Mouse (Mus musculus): ENCODE results near the gene Frmd3. TPM values are rescaled to one million over a fixed set of nuclear protein-coding genes. Genes with fewer than 3 reads are reported as not detected.
"Not testable (repeated sequence)": the region's sequence is repeated elsewhere in the genome, so short reads cannot be mapped to it uniquely, and the experiment has no call there.

Frmd3 gene
- polyA plus RNA-seq, 1 experiment from 2014 or later: 28.3 TPM

DNA sequence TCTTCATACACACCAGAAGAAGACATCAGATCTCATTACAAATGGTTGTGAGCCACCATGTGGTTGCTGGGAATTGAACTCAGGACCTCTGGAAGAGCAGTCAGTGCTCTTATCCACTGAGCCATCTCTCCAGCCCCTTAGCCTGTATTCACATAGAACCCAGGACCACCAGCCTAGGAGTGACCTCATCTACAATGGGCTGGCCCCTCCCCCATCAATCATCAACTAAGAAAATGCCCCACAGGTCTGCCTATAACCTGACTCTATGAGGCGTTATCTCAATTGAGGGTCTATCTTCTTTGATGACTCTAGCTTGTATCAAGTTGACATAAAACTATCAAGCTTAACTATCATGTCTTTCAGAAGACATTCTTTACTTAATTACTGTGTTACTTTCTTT, 208.5 kb downstream of the Frmd3 start:
- not testable (repeated sequence) for H3K9me3 ChIP-seq; H3K27me3 ChIP-seq; ATAC-seq (ENCODE audit: low read depth); H3K4me1 ChIP-seq (replicated peaks); H3K27ac ChIP-seq (replicated peaks); H3K9ac ChIP-seq; H3K36me3 ChIP-seq; H3K4me3 ChIP-seq; H3K4me2 ChIP-seq
- 86% methylated on average over 1 of the region's 1 CpGs for WGBS

DNA sequence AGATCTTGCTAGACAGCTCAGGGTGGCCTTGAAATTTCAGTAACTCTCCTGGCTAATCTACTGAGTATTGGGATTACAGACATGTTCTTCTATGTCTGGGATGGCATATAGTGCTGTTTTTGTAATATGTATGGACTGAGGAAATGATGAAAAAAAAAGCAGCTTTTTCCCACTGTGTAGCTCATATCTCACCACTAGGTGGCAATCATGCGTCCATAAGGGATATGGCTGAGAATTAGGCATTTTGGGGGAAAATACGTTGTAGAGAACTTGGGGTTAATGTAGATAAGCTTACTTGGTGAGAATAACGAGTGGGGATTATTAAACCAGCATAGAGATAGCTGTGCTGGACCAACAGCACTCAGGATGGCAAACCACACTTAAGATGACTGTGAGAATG, 209.1 kb downstream of the Frmd3 start:
- no peaks in the 10 kb centered on the region for H3K27me3 ChIP-seq
- WGBS: 43% methylated on average over 3 of the region's 3 CpGs

GRCm38 (mm10) chr4:74224210-74224609, 211.0 kb downstream of the Frmd3 start:
- no peaks in the 10 kb centered on the region for H3K9me3 ChIP-seq
- no peak overlapping the region for H3K4me3 ChIP-seq
- no peaks in the 10 kb centered on the region for H3K27me3 ChIP-seq
- H3K4me2 ChIP-seq: no peak overlapping the region
- WGBS: 82% methylated on average over 2 of the region's 2 CpGs
- H3K27ac ChIP-seq (replicated peaks): no peak overlapping the region
- no peak for ATAC-seq (ENCODE audit: low read depth)
- H3K9ac ChIP-seq: no peak overlapping the region
- H3K36me3 ChIP-seq: no peaks in the 10 kb centered on the region
- no peaks in the 10 kb centered on the region for H3K4me1 ChIP-seq (replicated peaks)

More for the DNA sequence above, 209.1 kb downstream of the Frmd3 start:
- Histone ChIP-seq H3K4me1 (replicated peaks) (no peaks in the 10 kb centered on the region), H3K9me3 (no peaks in the 10 kb centered on the region), H3K27ac (replicated peaks) (no peak overlapping the region), H3K36me3 (no peaks in the 10 kb centered on the region), H3K4me3 (no peak overlapping the region), H3K9ac (no peak overlapping the region), H3K4me2 (no peak overlapping the region)
- no peak for ATAC-seq (ENCODE audit: low read depth)

DNA sequence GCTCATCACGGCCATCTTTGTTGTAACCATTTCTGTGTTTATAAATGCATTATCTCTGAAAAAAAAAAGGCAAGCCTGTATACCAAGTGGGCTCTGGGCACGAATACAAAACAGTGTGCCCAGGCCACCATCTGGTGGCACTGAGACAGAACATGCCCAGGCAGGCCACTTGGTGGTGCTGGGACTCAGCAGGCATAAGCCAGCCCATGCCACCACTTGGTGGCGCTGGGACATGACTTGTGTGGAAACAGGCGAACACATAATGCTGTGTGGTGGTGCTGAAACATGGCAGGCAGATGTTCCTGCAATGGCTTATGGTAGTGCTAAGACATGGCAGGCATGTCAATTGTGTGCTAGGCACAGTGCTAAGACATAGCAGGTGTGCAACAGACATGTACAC, 217.8 kb downstream of the Frmd3 start:
- WGBS: 74% methylated on average over 4 of the region's 4 CpGs
- Histone ChIP-seq H3K27me3 (no peaks in the 10 kb centered on the region), H3K9me3 (no peaks in the 10 kb centered on the region), H3K4me2 (no peak overlapping the region), H3K36me3 (no peaks in the 10 kb centered on the region), H3K4me1 (replicated peaks) (no peaks in the 10 kb centered on the region), H3K9ac (no peak overlapping the region), H3K4me3 (no peak overlapping the region), H3K27ac (replicated peaks) (no peak overlapping the region)
- 0 out of 2 replicates have a peak, but pooled peaks have one; percentile 17 for ATAC-seq (ENCODE audit: low read depth)

GRCm38 (mm10) chr4:74231405-74231804, 218.2 kb downstream of the Frmd3 start:
- Histone ChIP-seq H3K4me3 (no peak overlapping the region), H3K36me3 (no peaks in the 10 kb centered on the region), H3K4me1 (replicated peaks) (no peaks in the 10 kb centered on the region), H3K4me2 (no peak overlapping the region), H3K9me3 (no peaks in the 10 kb centered on the region), H3K27me3 (no peaks in the 10 kb centered on the region), H3K27ac (replicated peaks) (no peak overlapping the region), H3K9ac (no peak overlapping the region)
- 74% methylated on average over 5 of the region's 5 CpGs for WGBS
- peak; percentile 42; the same call in 1 of the 2 replicates for ATAC-seq (ENCODE audit: low read depth)

DNA sequence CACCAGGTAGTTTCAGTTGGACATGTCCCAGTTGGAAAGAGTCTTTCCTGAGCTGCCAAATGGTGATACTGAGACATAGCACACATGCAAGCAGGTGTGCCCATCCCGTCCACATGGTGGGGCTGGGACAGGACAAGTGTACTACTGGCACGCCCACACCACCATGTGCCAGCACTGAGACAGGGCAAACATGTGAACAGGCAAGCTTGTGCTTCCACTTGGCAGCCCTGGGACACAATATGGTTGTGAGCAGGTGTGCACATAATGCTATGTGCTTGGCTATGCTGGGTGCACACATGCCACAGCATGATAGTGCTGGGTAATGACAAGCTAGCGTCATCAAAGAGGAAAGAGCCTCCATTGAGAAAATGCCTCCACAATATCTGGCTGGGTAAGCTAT, 220.3 kb downstream of the Frmd3 start:
- 88% methylated on average over 3 of the region's 3 CpGs for WGBS
- no peak overlapping the region for H3K4me3 ChIP-seq
- H3K4me1 ChIP-seq (replicated peaks): no peaks in the 10 kb centered on the region
- no peak for ATAC-seq (ENCODE audit: low read depth)
- no peak overlapping the region for H3K27ac ChIP-seq (replicated peaks)
- no peaks in the 10 kb centered on the region for H3K9me3 ChIP-seq
- H3K36me3 ChIP-seq: no peaks in the 10 kb centered on the region
- H3K9ac ChIP-seq: no peak overlapping the region
- no peak overlapping the region for H3K4me2 ChIP-seq
- no peaks in the 10 kb centered on the region for H3K27me3 ChIP-seq

DNA sequence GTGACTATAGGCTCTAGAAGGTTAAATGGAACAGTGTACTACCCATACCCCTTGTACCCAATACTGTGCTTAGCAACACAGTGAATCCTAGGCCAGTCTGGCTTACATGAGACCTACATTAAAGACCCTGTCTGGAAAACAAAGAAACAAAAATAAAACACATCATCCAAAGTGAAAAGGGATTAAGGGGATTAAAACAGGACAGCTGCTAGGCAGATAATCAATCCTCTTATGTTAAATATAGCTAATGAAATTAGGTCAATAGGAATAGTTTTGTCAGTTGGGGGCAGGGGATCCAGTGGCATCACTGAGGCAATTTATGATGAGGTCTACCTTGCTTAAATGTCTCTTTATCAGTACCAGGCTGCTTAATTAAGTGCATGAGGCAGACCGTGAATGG, 228.9 kb downstream of the Frmd3 start, which contains the start of gene Kdm4c:
TSS of gene Kdm4c (plus strand) at position 322 of the 400 bp plus-strand sequence.
- no peaks in the 10 kb centered on the region for H3K4me1 ChIP-seq (replicated peaks)
- no peaks in the 10 kb centered on the region for H3K9me3 ChIP-seq
- no peaks in the 10 kb centered on the region for H3K36me3 ChIP-seq
- H3K4me2 ChIP-seq: no peak within 1 kb of the TSS
- no peaks in the 10 kb centered on the region for H3K27me3 ChIP-seq
- no peak within 1 kb of the TSS for H3K4me3 ChIP-seq
- ATAC-seq (ENCODE audit: low read depth): no peak
- H3K9ac ChIP-seq: no peak within 1 kb of the TSS
- H3K27ac ChIP-seq (replicated peaks): no peak within 1 kb of the TSS
- WGBS: 87% methylated on average over 1 of the region's 1 CpGs

Other genes starting within 250 kb of the Frmd3 start
- gene Rasef, start 222.4 kb upstream of the Frmd3 start, polyA plus RNA-seq (2015; fragmentation: Nextera tagmentation; extraction: Ambion mirVana): 0.11 and 0.21 TPM in 2 replicates
- gene Gm11758, start 137.2 kb upstream of the Frmd3 start, polyA plus RNA-seq (2015; fragmentation: Nextera tagmentation; extraction: Ambion mirVana): not detected in 2 replicates
- gene Gm11757, start 122.3 kb upstream of the Frmd3 start, polyA plus RNA-seq (2015; fragmentation: Nextera tagmentation; extraction: Ambion mirVana): not detected in 2 replicates
- not detected in 2 replicates for gene Gm13871, start 107.5 kb upstream of the Frmd3 start, polyA plus RNA-seq (2015; fragmentation: Nextera tagmentation; extraction: Ambion mirVana)
- not detected in 2 replicates for gene Gm11756, start 92.7 kb upstream of the Frmd3 start, polyA plus RNA-seq (2015; fragmentation: Nextera tagmentation; extraction: Ambion mirVana)
- gene 2310002L09Rik, start 62.6 kb upstream of the Frmd3 start, polyA plus RNA-seq (2015; fragmentation: Nextera tagmentation; extraction: Ambion mirVana): 0.18 and 1.3 TPM in 2 replicates
- gene Kdm4c, start 229.1 kb downstream of the Frmd3 start, polyA plus RNA-seq (2015; fragmentation: Nextera tagmentation; extraction: Ambion mirVana): 15.6 and 15.7 TPM in 2 replicates

Measured in neural tube, embryonic 13.5 days (tissue).